Mouse (Mus musculus) G1E-ER4 (cell line): Measurements from ENCODE around the gene Lix1l. TPM values are rescaled to one million over a fixed set of nuclear protein-coding genes. Genes with fewer than 3 reads are reported as not detected.

Experiments used
- GATA1 ChIP-seq: IDR thresholded peaks from one replicate; pipeline ENCODE4 v1.8.0; 2012; ENCODE audit warnings: low read length, inconsistent platforms
- polyA plus RNA-seq: library from polyadenylated mRNA; stranded (reverse); fragments of >175 nt; gene quantifications from 2 replicates; pipeline ENCODE4 v1.2.3, GENCODE M21; 2012

Gene Lix1l
- polyA plus RNA-seq, 1 experiment: 0.92 TPM

DNA sequence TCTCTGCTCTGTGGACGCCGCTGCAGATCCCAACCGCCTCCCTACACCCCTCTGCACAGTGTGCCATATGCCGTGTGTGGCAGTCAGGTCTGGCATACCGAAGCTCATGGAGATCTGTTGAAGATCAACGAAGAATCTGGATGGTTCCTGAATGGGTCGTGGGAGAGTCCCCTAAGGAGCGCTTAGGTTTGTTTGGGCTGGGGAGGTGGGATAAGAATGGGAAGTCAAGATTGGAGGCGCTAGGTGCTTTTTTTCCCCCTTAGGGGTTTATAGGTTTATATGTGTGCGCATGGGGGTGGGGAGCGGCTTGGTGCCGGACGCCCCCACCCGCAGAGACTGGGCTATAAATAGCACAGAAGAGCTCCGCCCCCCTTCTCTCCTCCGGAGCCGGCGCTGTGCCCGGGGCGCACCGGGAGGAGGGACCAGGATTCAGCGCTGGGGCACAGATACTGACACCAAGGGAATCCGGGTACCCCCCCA is 4.7 kb upstream of the Lix1l start, which contains the start of gene Ankrd34a:
Gene Ankrd34a, plus strand, starts transcription at position 409 of the 480 bp plus-strand sequence.
- TF ChIP-seq GATA1: no peak

GRCm38 (mm10) chr3:96596855-96597254 is 4.1 kb upstream of the Lix1l start:
- TF ChIP-seq GATA1: no peak

GRCm38 (mm10) chr3:96597435-96597891 is 3.5 kb upstream of the Lix1l start:
- TF ChIP-seq GATA1: no peak

DNA sequence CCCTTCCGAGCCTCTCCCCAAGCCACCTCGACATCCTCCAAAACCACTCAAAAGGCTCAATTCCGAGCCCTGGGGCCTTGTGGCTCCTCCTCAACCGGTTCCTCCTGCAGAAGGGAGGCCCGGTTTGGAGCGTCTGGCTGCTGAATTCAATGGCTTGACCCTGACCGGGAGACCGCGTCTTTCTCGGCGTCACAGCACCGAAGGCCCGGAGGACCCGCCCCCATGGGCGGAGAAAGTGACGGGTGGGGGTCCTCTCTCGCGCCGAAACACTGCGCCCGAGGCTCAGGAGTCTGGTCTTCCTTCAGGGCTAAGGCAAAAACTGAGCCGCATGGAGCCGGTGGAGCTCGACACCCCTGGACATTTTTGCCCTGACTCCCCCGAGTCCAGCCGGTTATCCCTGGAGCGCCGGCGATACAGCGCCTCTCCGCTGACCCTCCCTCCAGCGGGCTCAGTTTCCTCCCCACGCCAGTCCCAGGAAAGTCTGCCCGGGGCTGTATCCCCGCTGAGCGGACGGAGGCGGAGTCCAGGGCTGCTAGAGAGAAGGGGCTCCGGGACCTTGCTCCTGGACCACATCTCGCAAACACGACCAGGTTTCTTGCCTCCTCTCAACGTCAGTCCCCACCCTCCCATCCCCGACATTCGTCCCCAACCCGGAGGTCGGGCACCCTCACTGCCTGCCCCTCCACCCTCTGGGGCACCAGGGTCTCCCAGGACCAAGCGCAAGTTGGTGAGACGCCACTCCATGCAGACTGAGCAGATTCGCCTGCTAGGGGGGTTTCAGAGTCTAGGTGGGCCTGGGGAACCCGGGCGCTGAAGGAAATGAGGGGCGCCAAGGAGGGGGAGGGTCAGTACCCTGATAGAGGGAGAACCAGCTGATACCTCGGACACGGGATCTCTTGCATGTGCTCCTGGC is 2.5 kb upstream of the Lix1l start:
- TF ChIP-seq GATA1: no peak

GRCm38 (mm10) chr3:96599069-96599393 is 1.9 kb upstream of the Lix1l start:
- TF ChIP-seq GATA1: no peak

- TF ChIP-seq GATA1: no peak
These were observed 1.5 kb upstream of the Lix1l start for GRCm38 (mm10) chr3:96599411-96599810.

DNA sequence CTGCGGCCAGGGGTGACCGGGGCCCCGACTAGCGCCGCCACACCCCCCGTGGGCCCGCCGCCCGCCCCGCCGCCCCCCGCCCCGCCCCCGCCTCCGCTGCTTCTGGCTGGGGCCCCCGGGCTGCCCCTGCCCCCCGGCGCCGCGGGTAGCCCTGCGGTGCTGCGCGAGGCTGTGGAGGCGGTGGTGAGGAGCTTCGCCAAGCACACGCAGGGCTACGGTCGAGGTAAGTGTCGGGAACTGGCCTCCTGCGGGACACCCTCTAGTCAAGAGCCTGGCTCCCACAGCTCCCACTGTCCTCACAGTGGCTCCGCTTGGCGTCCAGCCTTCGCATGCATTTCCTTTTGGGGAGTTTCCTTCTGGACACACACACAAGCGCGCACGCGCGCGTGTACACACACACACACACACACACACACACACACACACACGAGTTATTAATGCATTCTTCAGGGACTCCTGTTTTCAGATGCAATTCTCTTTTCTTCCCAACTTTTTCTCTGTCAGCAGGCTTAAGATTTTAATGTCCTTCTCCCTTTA is 370 bp downstream of the Lix1l start:
- TF ChIP-seq GATA1: no peak

DNA sequence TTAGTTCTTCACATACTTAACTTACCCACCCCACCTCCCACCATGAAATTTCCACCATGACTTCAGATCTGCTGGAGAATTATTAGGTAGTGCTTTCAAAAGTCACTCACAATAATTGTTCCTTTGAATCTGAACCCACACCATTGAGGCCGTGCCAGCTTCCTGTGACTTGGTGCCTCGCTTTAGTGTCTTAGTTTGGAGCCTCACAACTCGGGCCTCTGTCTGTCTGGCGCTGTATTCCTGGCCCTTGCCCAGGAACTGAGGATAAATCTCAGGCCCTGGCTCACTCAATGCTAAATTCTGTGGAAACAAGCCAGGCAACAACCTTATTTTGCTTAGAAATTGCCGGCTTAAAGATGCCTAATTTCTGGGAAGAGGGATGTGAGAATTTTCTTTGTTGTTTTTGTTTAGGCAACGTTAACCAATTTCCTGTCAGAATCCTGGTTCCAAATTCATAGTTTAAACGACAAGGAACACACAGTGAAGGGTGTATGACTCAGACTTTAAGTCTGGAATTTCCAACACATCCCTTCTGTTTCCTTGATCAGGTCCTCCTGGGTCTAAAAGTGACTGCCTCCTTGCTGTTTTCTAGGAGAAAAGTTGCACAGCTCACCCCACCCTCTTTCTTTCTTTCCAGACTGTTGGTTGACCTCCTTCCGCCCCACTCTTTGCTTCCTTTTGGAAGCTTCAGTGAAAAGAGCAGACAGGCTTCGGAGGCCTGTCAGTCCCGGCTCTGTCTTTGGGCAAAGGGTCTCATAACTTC is 1.2 kb downstream of the Lix1l start:
- no peak for TF ChIP-seq GATA1

DNA sequence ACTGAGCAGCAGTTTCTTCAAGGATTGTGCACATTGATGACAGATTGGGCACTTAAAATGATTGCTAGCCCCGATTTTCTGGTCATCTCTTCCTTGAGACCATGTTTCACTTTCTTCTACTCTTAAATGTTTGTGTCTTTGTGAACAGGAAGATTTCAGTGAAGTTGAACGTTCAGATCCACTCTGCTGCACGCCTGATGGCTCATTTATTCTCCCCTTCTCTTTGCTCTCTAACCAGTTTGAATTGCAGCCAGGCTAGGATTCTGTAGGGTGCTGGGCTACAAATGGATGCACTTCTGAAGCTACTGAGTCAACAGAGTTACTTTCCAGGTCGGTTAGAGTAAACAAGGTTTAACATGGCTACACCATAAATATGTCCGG is 1.7 kb downstream of the Lix1l start:
- TF ChIP-seq GATA1: no peak

GRCm38 (mm10) chr3:96603311-96603710 is 2.4 kb downstream of the Lix1l start:
- TF ChIP-seq GATA1: no peak

- TF ChIP-seq GATA1: no peak
These were observed 5.7 kb downstream of the Lix1l start for GRCm38 (mm10) chr3:96606618-96607017.

GRCm38 (mm10) chr3:96617941-96618340 is 17.0 kb downstream of the Lix1l start:
- no peak for TF ChIP-seq GATA1

- TF ChIP-seq GATA1: no peak
These were observed 22.3 kb downstream of the Lix1l start for GRCm38 (mm10) chr3:96623201-96623600.

- no peak for TF ChIP-seq GATA1
These were observed 29.0 kb downstream of the Lix1l start, which contains the start of gene Rbm8a for GRCm38 (mm10) chr3:96629729-96630600. TSS of gene Rbm8a (plus strand) at chr3:96629933.

DNA sequence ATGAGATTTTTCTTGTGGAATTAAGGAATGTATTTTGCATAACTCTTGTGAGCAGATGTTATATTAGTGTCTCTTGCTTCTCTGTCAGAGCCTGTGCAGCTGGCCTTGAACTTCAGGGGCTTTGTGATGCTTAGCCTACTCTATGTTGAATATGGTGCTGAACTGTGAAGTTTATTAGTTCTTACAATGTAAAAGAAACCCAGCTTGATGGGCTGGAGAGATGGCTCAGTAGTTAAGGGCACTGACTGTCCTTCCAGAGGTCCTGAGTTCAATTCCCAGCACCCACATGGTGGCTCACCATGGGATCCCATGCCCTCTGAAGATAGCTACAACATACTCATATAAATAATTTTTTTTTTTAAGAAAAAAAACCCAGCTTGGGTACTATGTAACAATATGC is 31.1 kb downstream of the Lix1l start:
- TF ChIP-seq GATA1: no peak
